Mouse (Mus musculus) heart, adult 9 months (tissue): ENCODE measurements around the gene Wwtr1.

Experiments used
- DNase-seq, 2 experiments: peaks; one replicate each; pipeline ENCODE4 v3.0.0; 2022; ENCODE audit warnings: low spot score in 2 of 2

Wwtr1 gene

DNA sequence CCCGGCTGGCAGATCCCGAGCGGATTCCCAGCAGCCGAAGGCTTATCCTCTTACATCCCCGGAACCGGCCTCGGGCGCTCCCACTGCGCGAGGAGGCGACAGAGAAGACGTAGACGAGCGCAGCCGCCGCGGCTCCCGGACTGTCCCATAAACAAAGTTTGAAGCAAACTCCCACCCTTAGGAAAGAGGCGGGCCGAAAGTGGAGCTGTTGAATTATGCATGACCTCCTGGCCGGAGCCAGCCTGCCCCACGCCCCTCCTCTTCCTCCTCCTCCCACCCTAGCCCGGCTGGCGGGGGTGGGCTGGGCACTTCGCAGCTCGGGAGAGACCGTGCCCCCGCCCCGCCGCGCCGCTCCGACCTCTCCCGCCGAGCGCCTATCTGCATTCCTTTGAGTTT is at the start of gene Wwtr1:
Wwtr1 (minus strand) TSS at position 251 of the 396 bp plus-strand sequence.
- DNase-seq = peak; percentile 96 to 98

DNA sequence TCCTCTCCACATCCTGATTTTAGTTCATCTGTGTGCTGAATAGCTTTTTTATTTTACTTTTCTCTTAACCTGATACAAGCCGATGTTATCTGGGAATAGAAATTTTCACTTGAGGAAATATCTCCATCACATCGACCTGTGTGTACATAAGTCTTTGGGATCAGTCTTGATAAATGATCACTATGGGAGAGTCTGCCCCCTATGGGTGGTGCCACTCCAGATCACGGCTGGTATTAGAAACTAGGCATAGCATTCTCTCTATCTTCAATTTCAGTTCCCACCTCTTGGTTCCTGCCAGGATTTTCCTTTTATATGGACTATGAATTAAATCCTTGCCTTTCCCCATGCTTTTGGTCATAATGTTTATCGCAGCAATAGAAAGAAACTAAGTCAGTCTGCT is 44.0 kb upstream of the Wwtr1 start:
- DNase-seq = no peak

GRCm38 (mm10) chr3:57615652-57616051 is 39.9 kb upstream of the Wwtr1 start:
- no peak for DNase-seq

DNA sequence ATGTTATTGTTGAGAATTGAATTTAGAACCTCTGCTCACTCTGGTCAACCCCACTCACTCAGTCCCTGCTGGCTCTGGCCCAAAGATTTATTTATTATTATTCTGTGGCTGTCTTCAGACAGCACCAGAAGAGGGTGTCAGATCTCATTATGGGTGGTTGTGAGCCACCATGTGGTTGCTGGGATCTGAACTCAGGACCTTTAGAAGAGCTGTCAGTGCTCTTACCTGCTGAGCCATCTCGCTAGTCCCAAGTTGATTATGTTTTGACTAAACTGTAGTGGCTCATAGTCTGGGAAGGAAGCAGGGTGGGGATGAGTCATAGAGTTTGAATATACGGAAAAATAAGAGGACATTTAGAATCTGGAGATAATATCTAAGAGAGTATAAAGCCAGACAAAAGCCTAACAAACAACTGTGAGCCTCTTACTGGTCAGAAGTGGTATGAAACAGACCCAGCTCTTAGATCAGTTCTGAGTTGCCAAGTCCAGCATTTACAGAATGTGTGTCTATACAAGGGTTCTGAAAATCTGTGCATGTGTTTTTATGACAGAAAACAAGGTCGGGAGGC is 36.8 kb upstream of the Wwtr1 start:
- DNase-seq = peak in 1 of 2 experiments; percentile 38

DNA sequence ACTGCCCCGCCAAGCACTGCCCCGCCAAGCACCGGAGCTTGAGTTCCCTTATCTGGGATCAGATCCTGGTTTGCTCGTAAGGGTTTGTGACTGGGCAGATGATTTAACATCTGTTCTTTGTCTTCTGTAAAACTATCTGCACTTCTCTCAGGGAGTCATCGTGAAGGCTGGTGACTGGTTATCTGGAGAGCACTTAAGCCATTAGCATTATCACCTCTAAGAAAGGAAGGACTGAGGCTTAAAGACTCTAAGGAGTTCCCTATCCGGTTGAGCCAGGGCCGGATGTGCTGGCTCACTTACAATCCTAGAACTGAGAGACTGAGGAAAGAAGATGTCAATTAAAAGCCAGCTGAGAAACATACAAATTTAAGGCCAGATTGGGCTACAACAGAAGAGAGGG is 36.1 kb upstream of the Wwtr1 start:
- DNase-seq = no peak

GRCm38 (mm10) chr3:57604618-57605015 is 28.9 kb upstream of the Wwtr1 start:
- DNase-seq = peak; percentile 61 to 82

GRCm38 (mm10) chr3:57603891-57604617 is 28.3 kb upstream of the Wwtr1 start:
- DNase-seq = peak in 1 of 2 experiments; percentile 28

- DNase-seq = peak in 1 of 2 experiments; percentile 52
Measured at GRCm38 (mm10) chr3:57602610-57603009, 26.9 kb upstream of the Wwtr1 start.

DNA sequence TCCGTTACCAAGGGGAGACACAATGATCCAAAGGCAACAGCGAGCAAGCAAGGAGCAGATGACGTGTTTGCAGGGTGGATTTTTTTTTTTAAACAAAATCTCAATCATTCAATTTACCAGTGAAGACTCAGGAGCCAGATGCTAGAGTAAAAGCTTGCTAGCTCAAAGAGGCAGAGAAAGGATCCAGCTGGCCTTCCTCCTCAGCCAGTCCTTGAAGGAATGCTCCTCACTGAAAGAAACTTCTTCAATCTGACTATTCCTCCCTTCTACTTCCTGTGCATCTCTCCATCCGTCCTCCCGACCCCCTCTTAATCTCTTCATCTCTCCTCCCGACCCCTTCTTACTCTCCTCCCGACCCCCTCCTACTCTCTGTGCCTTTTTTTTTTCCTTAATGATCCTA is 20.9 kb upstream of the Wwtr1 start:
- no peak for DNase-seq

DNA sequence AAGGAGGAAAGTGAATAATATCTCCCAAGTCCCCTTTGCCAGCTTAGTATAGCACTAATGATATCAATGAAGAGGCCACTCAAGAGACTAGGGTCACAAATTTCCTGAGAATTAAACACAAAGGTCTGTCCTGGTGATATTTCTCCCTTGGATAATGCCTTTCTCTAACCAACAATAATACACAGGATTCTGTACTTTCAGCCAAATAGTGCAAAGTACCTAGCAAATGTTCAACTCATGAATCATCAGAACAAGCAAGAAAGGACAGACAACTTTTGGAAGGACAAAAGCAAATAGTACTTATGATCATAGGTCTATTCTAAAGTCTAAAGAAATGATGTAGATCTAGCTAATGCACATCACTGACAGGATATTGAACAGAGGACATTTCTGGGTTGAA is 19.8 kb upstream of the Wwtr1 start:
- no peak for DNase-seq

DNA sequence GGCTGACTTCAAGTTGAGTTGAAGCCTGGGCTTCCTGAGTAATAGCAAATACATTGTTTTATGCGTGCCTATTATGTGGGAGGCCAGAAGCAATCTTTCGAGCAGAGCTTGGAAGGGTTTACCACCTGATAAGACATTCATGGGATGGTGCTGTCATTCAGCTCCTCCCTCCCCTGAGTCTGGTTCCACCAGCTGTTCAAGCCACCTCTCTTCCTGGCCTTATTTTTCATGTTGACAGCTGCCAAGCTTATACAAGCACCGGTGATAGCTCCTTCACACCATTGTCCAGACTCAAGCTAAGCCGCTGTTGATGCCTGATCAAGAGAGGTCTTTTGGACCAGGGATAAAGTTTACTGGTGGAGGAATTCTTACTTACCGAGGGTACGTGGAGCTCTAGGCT is 10.3 kb upstream of the Wwtr1 start:
- DNase-seq = no peak

GRCm38 (mm10) chr3:57583533-57583932 is 7.8 kb upstream of the Wwtr1 start:
- DNase-seq = no peak

DNA sequence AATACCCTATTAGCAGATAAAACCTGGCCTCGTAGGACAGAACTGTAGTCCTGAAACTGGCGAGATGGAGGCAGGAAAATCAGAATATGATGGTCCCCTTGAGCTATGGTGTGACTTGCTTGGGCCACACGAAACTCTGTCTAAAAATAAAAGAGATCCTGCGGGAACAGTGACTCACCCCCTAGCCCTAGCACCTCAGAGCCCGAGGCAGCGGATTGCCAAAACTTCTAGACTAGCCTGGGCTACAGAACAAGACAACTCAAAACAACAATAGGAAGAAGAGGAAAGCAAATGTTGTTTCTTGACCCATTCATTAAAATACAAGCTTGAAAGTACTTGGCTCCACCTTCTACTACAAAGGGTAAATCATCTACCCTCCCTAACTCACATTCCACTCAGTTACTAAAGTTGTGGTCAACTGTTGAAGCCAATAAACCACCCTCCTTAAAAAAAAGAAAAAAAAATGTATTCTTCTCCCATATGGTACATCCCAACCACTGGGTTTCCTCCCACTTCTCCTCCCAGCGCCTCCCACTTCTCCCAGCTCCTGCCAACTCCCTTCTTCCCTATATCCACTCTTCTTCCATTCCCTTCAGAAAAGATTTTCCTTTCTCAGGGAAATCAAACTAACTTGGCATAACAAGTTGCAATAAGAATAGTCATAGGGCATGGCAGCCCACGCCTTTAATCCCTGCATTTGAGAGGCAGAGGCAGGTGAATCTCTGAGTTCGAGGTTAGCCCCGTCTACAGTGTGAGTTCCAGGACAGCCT is 4.9 kb upstream of the Wwtr1 start:
- no peak for DNase-seq

GRCm38 (mm10) chr3:57576056-57576824 is 530 bp upstream of the Wwtr1 start:
- peak in 1 of 2 experiments; percentile 65 for DNase-seq

DNA sequence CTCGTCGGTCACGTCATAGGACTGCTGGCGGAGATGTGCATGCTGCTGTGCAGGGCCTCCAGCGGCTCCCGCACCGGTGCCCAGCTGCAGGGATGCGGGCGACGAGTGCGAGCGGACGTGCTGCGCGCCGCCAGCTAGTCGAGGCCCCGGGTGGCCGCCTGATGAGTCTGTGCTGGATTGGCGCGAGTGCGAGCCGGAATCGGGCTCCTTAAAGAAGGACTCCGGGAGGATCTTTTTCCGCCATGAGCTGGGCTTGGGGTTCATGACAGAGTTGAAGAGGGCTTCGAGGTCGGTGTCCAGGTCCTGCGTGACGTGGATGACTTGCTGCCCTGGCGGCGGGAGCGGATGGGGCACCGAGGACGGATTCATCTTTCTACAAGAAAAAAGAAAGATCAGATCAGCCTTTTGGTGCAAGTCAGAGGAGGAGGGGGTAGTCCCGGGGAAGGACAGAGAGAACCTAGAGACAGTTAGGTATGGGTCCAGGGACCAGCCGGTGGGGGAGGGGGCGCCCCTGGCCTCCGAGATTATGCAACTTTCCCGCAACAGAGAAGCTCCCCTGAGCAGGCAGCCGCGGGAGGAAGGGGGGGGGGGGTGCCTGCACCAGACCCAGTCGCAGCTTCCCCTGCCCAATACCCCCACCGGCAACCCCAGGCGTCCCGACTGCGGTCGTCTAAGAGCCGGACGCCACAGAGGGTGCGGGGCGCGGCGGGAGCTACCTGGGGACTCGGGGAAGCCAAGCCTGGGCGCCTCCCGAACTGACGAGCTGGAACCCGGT is 638 bp downstream of the Wwtr1 start:
- peak; percentile 55 to 56 for DNase-seq

- DNase-seq = no peak
Measured at GRCm38 (mm10) chr3:57573898-57574570, 1.7 kb downstream of the Wwtr1 start.

DNA sequence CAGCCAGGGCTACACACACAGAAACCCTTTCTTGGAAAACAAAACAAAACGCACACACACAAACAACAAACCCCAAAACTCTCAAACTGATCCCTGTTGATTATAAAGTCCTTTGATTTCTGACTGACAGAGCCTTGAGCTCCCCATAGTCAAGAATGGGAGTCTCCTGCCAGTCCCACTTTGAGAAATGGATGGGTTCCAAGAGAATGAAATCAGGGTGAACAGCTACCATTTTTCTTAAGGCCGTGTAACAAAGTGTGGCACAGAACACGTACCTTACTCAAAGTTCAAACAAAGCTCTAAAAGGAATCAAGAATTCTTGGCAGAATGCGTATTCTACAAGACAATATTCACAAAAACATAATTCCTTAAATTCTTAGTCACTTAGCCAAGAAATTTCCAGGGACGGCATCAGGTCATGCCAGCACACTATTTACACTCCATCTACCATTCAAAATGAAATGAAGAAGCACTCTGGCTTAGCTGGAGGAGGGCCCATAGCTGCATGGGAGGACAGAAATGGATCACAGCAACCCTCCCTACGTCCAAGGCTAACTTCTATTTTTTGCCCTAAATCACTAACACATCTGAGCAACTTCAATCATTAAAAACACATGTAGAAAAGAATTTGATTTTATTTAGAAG is 3.3 kb downstream of the Wwtr1 start:
- DNase-seq = no peak

DNA sequence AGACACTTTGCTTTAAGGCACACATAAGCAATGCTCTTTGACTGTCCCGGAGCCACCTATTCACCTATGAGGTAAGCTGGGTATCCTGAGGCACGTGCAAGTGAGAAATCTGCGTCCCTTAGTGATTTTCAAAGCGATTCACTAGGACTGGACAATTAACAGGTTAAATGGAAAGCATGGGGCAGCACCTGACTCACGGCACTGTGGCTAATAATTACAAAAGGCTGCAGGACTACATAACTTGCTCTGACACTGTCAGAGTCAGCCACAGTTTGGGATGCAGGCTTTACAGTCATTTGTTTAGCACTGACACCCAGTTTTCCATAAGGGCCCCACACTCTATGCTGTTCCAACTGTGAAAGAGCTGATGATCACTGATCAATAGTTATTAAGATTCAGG is 9.1 kb downstream of the Wwtr1 start:
- DNase-seq = no peak

DNA sequence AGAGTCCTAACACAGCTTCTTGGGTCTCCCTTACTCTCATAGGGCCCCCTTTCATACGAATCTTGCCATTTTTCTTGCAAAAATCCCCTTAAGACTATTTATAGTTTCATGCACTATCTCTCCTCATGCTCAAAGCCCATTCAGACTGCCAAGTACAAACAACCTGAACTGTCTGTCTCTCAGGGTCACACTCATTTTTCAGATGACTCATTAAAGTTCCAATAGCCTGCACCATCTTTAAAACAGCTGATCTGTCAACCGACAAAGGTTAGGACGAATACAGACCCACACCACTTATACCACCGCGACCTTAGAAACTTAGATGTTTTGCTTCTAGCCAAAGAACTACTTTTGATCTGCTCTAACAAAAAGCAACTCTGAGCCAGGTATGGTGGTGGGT is 12.1 kb downstream of the Wwtr1 start:
- no peak for DNase-seq

DNA sequence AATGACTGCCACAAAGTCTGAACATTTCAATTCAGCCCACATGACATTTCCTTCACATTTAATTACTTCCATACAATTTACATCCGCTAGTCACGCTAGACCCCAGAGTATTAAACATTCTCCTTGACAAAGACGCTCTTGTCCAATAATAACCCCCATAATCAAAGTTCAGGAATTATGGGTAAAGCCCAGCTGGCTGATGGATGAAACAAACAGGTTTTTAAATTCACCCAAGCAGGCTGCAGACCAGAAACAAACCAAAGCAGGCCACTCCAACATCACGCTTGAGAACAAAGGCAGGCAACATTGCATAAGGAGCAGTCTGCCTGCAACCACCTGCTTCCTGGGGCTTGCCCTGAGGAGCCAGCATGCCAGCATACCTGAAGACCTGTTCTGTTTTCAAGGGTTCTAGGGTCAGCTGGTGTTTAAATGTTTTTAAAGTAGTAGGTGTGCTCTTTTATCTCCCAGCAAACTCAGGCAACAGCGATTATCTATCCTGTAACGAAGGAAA is 12.7 kb downstream of the Wwtr1 start:
- DNase-seq = no peak
